Mouse (Mus musculus): ENCODE data around the gene Epb42.
A peak's percentile ranks its signal among the peaks of the same experiment; 100 is the strongest.
"Not testable (repeated sequence)": the region's sequence is repeated elsewhere in the genome, so short reads cannot be mapped to it uniquely, and the experiment has no call there.

Gene Epb42

DNA sequence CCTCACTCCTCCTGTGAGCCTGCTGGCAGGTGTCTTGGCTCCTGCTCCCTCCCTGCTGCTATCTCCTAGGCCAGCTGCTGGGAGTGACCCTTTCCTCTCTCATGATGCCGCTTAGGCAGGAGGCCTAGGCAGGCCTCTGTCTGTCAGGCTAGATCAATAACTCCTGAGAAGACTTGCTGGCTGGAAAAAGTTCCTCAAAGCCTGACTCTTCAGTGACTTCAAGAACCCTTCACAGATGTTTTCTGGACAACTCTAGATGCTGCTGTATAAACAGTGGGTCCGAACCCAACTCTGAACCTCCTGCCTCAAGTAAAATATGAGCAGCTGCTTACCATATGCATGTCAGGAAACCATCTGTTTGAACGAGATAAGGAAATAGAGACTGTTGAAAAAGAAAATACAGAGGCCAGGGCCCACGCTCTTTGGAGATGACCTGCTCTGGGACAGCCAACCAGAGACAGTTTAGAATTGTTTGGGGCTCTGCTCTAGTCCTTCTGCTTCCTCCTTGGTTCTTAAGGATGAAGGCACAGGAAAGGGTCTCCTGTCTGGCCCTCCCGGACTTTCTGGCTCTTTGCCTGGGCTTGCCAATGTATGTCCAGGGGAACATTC lies at the start of gene Epb42:
TSS of gene Epb42 (minus strand) at position 340 of the 609 bp plus-strand sequence.
- no peak for DNase-seq (ENCODE audit: low spot score in 2 of 2)

DNA sequence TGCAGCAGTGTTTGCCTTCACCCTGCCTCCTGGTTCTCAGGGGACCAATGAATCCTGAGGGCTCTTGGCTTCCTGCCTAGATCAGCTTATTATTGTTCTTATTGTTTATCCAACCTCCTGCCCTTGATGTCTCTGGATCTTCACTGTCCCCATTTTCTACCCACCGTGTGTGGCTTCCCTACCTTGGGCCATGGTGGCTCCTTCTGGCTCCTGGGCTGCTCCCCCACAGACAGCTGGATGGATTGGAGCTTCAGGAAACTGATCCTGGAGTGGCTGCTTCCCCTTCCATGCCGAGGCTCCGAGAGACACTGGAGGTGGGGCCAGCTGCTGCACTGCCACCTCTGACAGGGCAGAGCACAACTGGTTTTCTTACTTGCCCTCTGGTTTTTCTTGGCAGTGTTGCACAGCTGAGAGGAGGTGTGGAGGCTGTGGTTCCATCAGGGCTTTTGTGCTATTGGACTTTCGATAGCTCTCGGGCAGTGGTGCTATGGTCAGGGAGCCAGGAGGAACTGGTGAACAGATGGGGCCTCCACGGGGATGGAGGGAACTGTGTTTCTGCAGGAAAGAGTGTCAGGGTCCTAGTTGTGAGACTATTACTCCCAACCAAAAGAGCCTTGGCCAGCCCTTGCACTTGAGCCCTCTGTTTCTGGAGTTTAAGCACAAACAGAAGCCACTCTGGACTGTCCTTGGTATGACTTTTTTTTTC lies 48.8 kb upstream of the Epb42 start, which contains the start of gene Tgm5:
TSS of gene Tgm5 (minus strand) at position 362 of the 706 bp plus-strand sequence.
- DNase-seq (ENCODE audit: low spot score in 2 of 2), result no peak

DNA sequence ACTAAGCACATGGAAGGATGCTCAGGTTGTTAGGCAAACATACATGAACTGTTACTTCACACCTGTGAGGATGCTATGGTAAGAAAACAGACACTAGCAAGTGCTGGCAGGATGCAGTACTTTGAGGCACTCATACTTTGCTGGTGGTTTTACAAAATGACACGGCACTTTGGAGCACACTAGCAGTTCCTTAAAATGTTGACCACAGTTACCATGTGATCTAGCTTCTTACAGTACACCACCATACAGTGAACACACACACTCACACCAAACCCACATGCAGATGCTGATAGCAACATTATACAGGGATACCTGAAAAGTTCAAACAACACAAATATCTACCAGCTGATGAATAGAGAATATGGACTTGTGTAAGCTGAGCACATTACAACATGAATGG lies 45.8 kb upstream of the Epb42 start:
- DNase-seq (ENCODE audit: low spot score in 2 of 2), result no peak

DNA sequence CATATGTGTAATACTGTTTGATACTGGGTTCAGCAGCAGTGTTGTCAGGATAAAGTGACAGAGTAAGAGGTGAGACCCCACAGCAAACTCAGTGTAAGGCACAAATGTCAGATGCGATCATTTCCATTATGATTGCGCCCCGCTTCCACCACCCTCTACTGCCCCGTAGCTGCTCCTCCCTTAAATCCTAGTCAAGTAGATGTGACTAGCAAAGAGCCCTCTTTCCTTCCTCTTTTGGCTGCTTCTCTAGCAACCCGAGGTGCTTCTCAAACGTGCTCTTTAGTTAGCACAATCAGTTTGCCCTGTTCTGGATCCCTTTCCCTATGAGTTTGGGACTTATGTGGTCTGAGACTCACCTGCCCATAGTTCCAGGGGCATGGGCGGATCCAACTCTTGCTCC lies 37.9 kb upstream of the Epb42 start:
- DNase-seq (ENCODE audit: low spot score in 2 of 2), result no peak

DNA sequence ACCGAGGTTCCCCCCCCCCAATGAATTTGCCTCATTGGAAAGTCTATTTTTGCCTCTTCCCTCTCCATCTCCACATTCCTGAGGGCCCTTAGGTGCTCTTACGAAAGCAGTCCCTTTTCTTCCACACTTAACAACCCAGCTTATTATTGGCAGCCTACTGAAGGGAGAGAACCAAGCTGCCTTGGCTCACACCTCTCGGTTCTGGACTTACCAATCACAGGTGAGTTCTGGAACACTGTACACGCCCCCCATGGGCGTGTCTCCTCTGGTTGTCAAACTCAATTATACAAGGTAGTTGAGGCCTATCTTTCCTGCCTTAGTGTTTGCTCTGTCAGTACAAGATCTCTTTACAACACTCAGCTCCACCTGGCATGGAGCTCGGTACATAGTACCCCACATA lies 35.0 kb upstream of the Epb42 start:
- DNase-seq (ENCODE audit: low spot score in 2 of 2), result no peak

DNA sequence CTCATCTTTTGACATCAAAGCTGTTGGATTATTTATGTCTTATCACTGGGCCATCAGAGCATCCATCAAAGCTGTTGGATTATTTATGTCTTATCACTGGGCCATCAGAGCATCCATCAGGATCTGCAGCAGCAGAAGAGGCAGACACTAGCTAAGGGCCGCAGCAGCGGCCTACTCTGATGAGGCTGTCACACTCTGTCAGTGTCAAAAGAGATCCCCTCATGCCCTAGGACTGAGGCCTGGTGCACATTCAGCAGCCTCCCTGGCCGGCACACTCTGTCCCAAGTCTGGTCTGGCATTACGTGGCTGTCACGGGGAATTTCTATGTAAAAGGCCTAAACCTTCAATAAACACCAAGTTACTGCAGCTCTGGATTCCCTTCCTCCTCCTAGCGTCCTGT lies 32.6 kb upstream of the Epb42 start:
- DNase-seq (ENCODE audit: low spot score in 2 of 2), result no peak

DNA sequence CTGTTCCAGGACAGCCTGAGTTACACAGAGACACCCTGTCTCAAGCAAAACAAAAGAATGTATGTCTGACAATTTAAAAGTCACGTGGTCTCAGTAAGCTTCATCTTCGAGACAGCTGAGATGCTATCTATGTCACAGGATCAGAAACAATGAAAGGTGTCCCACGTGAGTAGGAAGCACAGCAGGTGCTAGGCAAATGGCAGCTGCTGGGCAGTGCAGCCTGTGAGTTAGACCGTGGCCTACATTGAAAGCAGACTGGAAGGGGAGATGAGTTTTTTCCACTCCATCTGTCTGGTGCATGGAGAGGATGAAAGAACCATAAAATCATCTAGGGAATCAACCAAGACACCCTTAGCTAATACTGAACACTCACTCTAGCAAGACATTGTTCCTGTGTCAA lies 30.2 kb upstream of the Epb42 start:
- no peak for DNase-seq (ENCODE audit: low spot score in 2 of 2)

DNA sequence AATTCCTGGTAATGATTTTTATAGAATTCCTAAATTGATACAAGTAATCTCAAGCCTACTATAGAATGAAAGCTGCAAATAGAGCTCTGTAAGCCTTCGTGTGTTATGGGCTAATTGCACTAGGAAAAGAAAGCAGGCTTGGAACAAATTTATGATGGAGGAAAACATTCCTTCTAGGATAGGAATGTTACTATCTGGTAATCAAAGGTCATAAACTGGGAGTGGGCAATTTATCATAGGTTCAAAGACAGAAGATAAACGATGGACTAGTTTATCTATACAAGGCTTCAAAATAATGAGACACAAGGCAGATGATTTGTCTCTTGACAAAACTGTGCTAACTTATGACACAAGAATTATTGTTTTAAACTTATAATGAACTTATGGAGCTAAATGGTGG lies 24.4 kb upstream of the Epb42 start:
- no peak for DNase-seq (ENCODE audit: low spot score in 2 of 2)

DNA sequence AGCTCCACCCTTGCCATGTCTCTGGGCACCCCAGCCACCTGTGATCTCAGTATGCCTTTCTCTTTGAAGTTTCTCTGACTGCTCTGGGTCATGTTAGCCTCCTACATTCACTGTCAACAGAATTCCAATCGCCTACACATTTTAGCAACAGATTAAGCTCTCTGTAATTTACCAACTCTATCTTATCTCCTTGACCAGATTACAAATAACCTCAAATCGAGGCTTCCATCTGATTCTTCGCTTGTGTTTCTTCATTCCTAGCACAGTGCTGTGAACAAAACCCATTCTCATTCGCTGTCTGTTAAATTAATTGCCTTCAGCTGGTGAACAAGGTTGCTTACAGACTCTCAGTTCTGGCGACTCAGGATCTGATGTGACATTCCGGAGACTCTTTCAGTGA lies 21.1 kb upstream of the Epb42 start:
- DNase-seq (ENCODE audit: low spot score in 2 of 2), result no peak

DNA sequence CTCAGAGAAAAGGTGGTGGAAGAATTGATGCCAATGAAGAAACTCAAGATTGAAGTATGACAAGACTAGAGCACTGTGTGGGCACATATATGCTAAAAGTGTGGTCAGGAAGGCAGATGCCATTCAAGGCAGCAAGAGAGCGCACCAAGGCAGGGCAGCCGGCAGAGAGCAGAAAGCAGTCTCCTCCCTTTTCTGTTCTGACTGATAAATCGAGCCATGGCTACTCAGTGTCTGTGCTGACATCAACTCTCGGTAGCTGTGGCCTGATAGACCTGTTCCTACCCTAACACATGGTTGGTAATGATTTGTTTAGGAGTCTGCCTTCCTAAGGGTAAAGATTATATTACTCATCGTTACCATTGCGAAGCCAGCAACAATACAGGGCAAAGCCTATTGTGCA lies 19.0 kb upstream of the Epb42 start:
- DNase-seq (ENCODE audit: low spot score in 2 of 2), result no peak

DNA sequence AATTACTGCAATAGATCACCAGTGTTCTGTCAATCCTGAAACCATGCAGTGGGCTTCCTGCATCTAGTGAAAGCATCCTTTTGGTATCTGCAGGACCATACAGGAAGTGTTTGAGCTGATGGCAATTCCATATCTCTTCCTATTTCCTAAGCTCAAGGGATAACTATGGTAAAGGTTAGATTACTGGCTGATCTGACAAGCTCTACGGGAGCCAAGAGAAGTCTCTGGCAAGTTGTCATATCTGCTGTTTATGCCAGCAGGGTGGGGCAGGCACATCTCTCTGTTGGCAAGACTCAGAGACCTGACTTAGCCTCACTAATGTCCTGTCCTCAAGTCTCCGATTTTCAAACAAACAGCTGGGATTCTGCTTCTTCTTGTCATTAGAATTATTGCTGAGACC lies 17.2 kb upstream of the Epb42 start:
- no peak for DNase-seq (ENCODE audit: low spot score in 2 of 2)

DNA sequence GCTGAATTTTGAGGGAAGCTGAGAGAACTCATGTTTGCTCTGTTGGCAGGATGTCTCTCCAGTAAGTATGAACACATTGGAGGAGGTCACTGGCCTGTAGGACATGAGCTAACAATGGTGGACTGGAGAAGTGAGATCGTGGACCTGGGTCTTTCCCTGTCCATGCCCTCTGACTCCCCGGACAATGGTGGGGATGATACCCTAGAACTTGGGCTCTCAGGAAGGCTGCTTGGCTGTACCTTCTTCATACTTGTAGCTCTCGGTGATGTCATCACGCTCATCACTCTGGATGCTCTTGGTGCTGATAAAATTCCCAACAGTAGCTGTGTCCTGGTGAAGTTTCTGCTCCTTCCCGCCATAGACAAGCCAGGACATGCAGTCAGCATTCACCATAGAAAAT lies 15.3 kb upstream of the Epb42 start:
- DNase-seq (ENCODE audit: low spot score in 2 of 2), result no peak

DNA sequence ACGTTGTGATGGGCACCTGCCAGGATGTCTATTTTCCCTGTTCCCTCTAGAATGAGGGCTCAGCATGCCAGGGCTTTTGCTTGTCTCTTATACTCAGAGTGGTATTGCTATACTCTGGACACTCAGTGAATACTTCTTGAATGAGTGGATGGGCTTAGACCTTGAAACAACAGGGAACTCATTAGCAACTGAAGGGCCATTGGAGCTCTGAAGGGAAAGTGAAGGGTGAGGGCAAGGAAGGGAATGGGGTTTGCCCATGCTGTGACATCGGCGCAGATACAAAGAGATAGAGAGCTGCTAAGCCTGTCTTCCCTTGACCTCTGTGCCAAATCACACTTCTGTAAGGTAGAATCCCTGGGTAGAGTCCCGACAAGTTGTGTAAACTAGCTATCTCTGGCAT lies 8.8 kb upstream of the Epb42 start:
- no peak for DNase-seq (ENCODE audit: low spot score in 2 of 2)

DNA sequence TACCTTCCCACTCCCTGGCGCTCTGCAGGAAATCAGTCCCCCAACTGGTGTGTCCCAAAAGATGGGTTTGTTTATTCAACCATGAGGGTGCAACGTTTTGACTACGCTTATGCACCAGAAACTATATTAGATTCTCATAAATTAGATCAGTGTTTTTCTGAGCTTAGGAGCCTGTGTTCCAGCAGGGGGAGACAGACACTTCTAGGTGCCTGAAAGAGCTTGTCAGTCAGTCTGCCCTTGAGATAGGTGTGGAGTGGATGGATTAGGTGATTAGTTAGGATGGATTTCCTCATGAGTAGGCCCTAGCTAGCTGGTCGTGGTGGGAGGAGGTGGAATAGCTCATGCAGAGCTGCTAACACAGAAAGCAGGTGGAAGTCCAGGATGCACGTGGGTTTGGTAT lies 4.2 kb upstream of the Epb42 start:
- DNase-seq (ENCODE audit: low spot score in 2 of 2), result peak; percentile 31 to 54

DNA sequence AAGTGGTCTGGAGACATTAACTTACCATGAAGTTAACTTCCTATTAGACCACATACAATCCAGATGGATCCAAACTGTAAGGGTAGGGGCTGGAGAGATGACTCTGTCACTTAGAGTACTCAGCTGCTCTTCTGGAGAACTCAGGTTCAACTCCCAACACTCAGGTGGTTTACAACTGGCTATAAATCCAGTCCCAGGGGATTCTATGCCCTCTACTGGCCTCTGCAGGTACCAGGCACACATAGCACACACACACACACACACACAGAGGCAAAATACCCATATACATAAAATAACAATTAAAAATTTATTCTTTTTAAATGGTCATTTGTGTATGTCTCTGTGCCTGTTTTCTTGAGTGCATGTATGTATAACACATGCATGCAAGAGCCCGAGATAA lies 2.5 kb upstream of the Epb42 start:
- DNase-seq (ENCODE audit: low spot score in 2 of 2), result no peak

DNA sequence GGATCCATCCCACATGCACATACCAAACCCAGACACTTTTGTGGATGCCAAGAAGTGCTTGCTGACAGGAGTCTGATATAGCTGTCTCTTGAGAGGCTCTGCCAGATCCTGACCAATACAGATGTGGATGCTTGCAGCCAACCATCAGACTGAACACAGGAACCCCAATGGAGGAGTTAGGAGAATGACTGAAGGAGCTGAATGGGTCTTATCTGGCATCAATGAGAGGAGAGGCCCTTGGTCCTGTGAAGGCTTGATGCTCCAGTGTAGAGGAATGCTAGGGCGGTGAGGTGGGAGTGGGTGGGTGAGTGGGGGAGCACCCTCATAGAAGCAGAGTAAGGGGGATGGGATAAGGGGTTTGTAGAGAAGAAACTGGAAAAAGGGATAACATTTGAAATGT lies 2.0 kb upstream of the Epb42 start:
- not testable (repeated sequence) for DNase-seq (ENCODE audit: low spot score in 2 of 2)

DNA sequence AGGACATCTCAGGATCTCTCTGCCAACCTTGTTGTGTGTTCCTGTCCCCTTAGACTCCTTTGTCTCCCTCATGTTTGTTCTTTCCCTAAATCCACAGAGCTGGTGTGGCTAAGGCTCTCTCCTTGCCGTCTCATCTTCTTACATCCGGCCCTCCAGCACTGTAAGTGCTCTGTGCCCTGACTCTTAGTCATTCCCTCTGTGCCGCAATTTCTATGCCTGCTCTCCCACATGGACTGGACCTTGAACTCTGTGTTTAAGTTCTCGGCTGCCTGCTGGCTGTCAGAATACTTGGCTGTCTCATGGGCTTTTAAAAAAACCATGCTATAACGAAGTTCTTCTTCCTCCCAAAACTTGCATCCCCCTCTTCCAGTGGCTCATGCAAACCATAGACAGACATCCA lies 14.0 kb downstream of the Epb42 start:
- DNase-seq (ENCODE audit: low spot score in 2 of 2), result no peak

DNA sequence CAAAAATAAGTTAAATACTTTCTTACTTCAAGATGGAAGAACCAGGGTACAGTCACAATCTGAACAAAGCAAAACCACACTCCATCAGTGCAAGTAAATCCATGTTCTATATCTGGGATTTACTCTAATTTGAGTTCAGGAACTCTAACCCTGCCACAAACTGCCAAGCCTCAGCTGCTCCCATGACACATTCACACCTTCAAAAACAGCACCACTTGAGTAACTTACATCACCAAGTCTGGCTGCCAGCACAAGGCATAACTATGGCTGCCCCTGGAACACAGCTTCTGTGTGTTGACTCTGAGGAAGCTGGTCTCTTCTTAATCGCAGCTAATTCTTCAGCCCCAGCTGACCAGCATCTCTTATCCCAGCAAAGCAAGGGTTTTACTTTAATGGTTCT lies 19.7 kb downstream of the Epb42 start:
- no peak for DNase-seq (ENCODE audit: low spot score in 2 of 2)

DNA sequence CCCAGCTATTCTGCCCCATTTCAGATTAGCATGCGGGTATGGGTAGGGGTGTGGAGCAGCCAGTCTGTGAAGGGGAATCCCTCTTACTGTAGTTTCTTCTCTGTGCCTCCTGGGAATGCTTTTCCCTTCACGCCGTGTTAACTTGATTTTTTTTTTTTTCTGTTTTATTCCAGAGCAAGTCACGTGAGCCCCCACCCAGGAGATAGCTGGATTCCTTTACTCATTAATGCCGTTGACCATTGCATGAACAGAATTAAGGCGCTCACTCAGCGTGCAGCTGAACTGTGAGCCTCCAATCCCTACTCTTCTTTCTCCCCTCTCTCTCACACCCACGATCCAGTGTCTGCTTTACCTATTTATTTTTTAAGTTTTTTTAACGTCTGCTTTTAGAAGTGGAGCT lies 20.6 kb downstream of the Epb42 start:
- DNase-seq (ENCODE audit: low spot score in 2 of 2), result no peak

DNA sequence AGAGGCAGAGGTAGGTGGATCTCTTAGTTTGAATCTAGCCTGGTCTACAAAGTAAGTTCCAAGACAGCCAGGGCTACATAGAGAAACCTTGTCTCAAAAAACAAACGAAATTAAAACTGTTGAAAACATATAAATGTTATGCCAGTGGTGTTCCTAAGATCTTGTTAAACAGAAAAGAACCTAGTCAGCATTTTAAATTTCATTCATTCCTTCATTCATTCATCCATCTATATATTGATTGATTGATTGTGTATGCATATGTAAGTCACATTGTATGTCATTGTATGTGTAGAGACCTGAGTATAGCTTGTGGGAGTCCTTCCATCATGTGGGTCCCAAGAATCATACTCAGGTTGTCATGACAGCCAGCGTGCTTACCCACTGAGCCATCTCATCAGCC lies 21.4 kb downstream of the Epb42 start:
- DNase-seq (ENCODE audit: low spot score in 2 of 2), result no peak

DNA sequence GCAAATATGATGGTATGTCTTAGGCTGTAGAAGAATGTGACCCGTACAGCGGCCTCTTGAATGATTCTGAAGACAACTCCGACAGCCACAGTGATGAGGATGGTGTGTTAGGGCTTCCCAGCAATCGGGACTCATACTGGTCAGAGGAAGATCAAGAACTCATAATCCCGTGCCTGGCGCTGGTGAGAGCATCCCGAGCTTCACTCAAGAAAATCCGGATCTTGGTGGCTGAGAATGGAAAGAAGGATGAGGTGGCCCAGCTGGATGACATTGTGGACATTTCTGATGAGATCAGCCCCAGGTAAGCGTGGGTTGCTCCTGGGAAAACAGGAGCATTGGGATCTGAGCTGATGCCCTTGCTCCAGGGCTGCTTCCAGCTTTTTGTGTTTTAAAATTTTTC lies 24.2 kb downstream of the Epb42 start:
- DNase-seq (ENCODE audit: low spot score in 2 of 2), result no peak

DNA sequence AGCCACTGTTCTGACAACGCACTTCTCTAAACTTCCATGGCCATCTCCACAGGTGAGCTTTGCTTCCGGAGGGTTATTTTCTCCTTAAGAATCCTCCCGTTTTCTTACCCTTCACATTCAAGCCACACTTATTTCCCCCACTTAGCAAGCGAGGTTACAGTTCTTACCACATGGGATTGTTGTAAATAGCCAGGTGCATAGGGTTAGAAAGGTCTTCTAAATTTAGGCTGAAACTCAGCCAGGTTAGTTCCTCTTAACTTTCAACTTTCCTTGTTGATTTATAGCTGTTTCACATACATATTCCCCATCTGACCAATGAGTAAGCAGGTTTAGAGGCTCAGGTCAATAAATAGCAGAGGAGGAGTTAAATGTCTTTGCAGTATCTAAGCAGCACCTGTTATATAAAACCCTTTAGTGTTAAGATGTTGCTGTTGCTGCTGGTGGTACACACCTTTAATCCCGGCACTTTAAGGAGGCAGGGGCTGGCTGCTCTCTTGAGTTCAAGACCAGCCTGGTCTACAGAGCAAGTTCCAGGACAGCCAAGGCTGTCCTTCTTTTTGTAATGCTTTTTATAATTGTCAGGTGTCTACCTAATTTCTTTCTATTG lies 27.7 kb downstream of the Epb42 start:
- no peak for DNase-seq (ENCODE audit: low spot score in 2 of 2)

DNA sequence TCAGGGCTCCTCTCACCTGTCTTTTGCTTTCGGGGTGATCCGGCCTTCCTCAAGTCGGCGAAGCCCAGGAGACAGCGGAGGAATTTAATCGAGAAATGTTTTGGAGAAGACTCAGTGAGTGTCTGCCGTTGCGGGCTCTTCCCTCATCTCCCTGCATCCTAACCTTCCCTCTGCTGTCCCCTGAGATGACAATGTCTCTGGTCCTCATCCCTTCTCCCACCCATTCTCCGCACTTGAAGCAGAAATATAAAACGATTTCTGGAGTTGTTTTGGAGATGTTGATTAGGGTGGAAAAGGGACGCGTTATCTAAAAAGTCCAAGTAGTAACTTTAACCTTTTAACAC lies 28.2 kb downstream of the Epb42 start:
- DNase-seq (ENCODE audit: low spot score in 2 of 2), result no peak

Measured in right cerebral cortex, postnatal 10 days (tissue).